Comparison of ENCODE assay signal across 28 mouse cellular contexts in genomic region chr6:89068286-89068685, GRCm38 (mm10).
DNase-seq lines count a peak whose midpoint lies in the region; ATAC-seq and TF ChIP-seq lines count a peak whose summit lies in the region.
"Had no signal": no experiment of that assay in that cellular context is flagged by ENCODE, and none has a peak within 500 bp of the region (broad histone marks: within the 10 kb centered on the region; RNA-seq: fewer than 3 reads in every experiment).

No protein-coding gene starts in this region.

- H3K36me3 ChIP-seq in stomach, embryonic 15.5 days = no peaks in the 10 kb centered on the region
- H3K36me3 ChIP-seq in stomach, postnatal 0 days (ENCODE audit: control insufficient read depth, insufficient read depth, low read length) = no peaks in the 10 kb centered on the region
- no peaks in the 10 kb centered on the region for H3K36me3 ChIP-seq in kidney, adult 2 months (ENCODE audit: control insufficient read depth, insufficient read depth, low read length)
- H3K36me3 ChIP-seq: embryonic facial prominence, embryonic 15.5 days; forebrain, embryonic 15.5 days; G1E; heart, embryonic 12.5 days; hindbrain, embryonic 10.5 days; intestine, embryonic 15.5 days; limb, embryonic 10.5 days; liver, embryonic 15.5 days; lung, embryonic 15.5 days; midbrain, embryonic 13.5 days had no signal

- no peak overlapping the region for H3K27ac ChIP-seq in stomach, embryonic 15.5 days
- no peak overlapping the region for H3K27ac ChIP-seq in stomach, postnatal 0 days (replicated peaks)
- no peak overlapping the region for H3K27ac ChIP-seq in kidney, adult 2 months (ENCODE audit: insufficient read depth, low read depth, low read length)
- H3K27ac ChIP-seq: embryonic facial prominence, embryonic 15.5 days; forebrain, embryonic 15.5 days; hindbrain, embryonic 10.5 days; intestine, embryonic 15.5 days; layer of hippocampus, adult 2 months; limb, embryonic 10.5 days; liver, embryonic 15.5 days; lung, embryonic 15.5 days had no signal

- no peak for TF ChIP-seq POLR2A in kidney, adult 2 months (IDR thresholded peaks at IDR 0.05; ENCODE audit: low read depth, low read length)

- no peak overlapping the region for H3K4me3 ChIP-seq in stomach, embryonic 15.5 days (replicated peaks)
- no peak overlapping the region for H3K4me3 ChIP-seq in stomach, postnatal 0 days (ENCODE audit: low read depth, low read length)
- no peak overlapping the region for H3K4me3 ChIP-seq in kidney, adult 2 months (ENCODE audit: insufficient read depth, low read depth, low read length)
- H3K4me3 ChIP-seq: embryonic facial prominence, embryonic 15.5 days; forebrain, embryonic 15.5 days; heart, embryonic 12.5 days; hindbrain, embryonic 10.5 days; intestine, embryonic 15.5 days; layer of hippocampus, adult 2 months; limb, embryonic 10.5 days; liver, embryonic 15.5 days; lung, embryonic 15.5 days; megakaryocyte, embryonic 14.5 days; midbrain, embryonic 13.5 days had no signal

- 95% methylated on average over 5 of the region's 5 CpGs for WGBS in stomach, embryonic 15.5 days
- 92% methylated on average over 5 of the region's 5 CpGs for WGBS in stomach, postnatal 0 days
- WGBS in kidney, adult 2 months = 95% methylated on average over 5 of the region's 5 CpGs

- no peak overlapping the region for H3K4me2 ChIP-seq in stomach, embryonic 15.5 days
- no peak overlapping the region for H3K4me2 ChIP-seq in stomach, postnatal 0 days (replicated peaks; ENCODE audit: low read depth)
- H3K4me2 ChIP-seq: embryonic facial prominence, embryonic 15.5 days; forebrain, embryonic 15.5 days; heart, embryonic 12.5 days; intestine, embryonic 15.5 days; liver, embryonic 15.5 days; lung, embryonic 15.5 days; midbrain, embryonic 13.5 days had no signal

- no peak for TF ChIP-seq CTCF in stomach, postnatal 0 days (IDR thresholded peaks at IDR 0.05; ENCODE audit: low read depth)
- TF ChIP-seq CTCF in kidney, adult 2 months (conservative IDR thresholded peaks at IDR 0.05; ENCODE audit: insufficient read depth, insufficient read length, low read depth, low read length) = no peak

- no peak for TF ChIP-seq EP300 in stomach, postnatal 0 days (optimal IDR thresholded peaks at IDR 0.05)

- H3K27me3 ChIP-seq in stomach, embryonic 15.5 days (replicated peaks) = no peaks in the 10 kb centered on the region
- no peaks in the 10 kb centered on the region for H3K27me3 ChIP-seq in stomach, postnatal 0 days (ENCODE audit: control insufficient read depth, insufficient read depth, low read length)
- no peaks in the 10 kb centered on the region for H3K27me3 ChIP-seq in kidney, adult 2 months (replicated peaks; ENCODE audit: control insufficient read depth, insufficient read depth, low read length)
- H3K27me3 ChIP-seq: embryonic facial prominence, embryonic 15.5 days; forebrain, embryonic 15.5 days; heart, embryonic 12.5 days; intestine, embryonic 15.5 days; liver, embryonic 15.5 days; lung, embryonic 15.5 days; megakaryocyte, embryonic 14.5 days; midbrain, embryonic 13.5 days had no signal

- no peak overlapping the region for H3K9ac ChIP-seq in stomach, embryonic 15.5 days
- H3K9ac ChIP-seq in stomach, postnatal 0 days (ENCODE audit: low read length) = no peak overlapping the region
- H3K9ac ChIP-seq: embryonic facial prominence, embryonic 15.5 days; forebrain, embryonic 15.5 days; heart, embryonic 12.5 days; intestine, embryonic 15.5 days; liver, embryonic 15.5 days; lung, embryonic 15.5 days; midbrain, embryonic 13.5 days had no signal

- ATAC-seq in stomach, embryonic 15.5 days (ENCODE audit: insufficient read depth, low FRiP score, low read depth) = peak; percentile 14; the same call in 1 of the 2 replicates
- no peak for ATAC-seq in stomach, postnatal 0 days (ENCODE audit: low FRiP score, low TSS enrichment)
- ATAC-seq: activated CD4-positive, CD25-positive, alpha-beta regulatory T cell, adult 4 months; forebrain, embryonic 15.5 days; intestine, embryonic 15.5 days; midbrain, embryonic 13.5 days had no signal

- DNase-seq in left cerebral cortex, adult 18-20 months (ENCODE audit: low spot score in 2 of 2) = peak; percentile 37 to 39
- DNase-seq in left cerebral cortex, adult 11 months (ENCODE audit: low spot score) = no peak
- no peak for DNase-seq in stomach, postnatal 0 days (ENCODE audit: low spot score)
- DNase-seq in NIH3T3 (ENCODE audit: low read depth) = peak; percentile 59
- no peak for DNase-seq in kidney, adult 2 months
- DNase-seq in thymus, postnatal 25 days = no peak
- DNase-seq: cerebellum, adult 8-10 months; gastrocnemius, postnatal 14 days; heart, adult 11 months; heart, postnatal 10 days; kidney, postnatal 25 days; liver; lung, postnatal 36 days; thymus, postnatal 14 days had no signal

- H3K4me1 ChIP-seq in stomach, embryonic 15.5 days = no peaks in the 10 kb centered on the region
- H3K4me1 ChIP-seq in stomach, postnatal 0 days (replicated peaks; ENCODE audit: control insufficient read depth, insufficient read depth) = no peaks in the 10 kb centered on the region
- no peaks in the 10 kb centered on the region for H3K4me1 ChIP-seq in kidney, adult 2 months (ENCODE audit: control insufficient read depth, insufficient read depth, low read length)
- H3K4me1 ChIP-seq: embryonic facial prominence, embryonic 15.5 days; forebrain, embryonic 15.5 days; heart, embryonic 12.5 days; intestine, embryonic 15.5 days; liver, embryonic 15.5 days; lung, embryonic 15.5 days; megakaryocyte, embryonic 14.5 days had no signal

- no peaks in the 10 kb centered on the region for H3K9me3 ChIP-seq in stomach, embryonic 15.5 days
- no peaks in the 10 kb centered on the region for H3K9me3 ChIP-seq in stomach, postnatal 0 days (ENCODE audit: control insufficient read depth, low read length)
- H3K9me3 ChIP-seq: embryonic facial prominence, embryonic 15.5 days; forebrain, embryonic 15.5 days; G1E; intestine, embryonic 15.5 days; limb, embryonic 10.5 days; liver, embryonic 15.5 days; lung, embryonic 15.5 days; midbrain, embryonic 13.5 days had no signal

Comparison
In these comparisons a context has a peak if more than half of its experiments do, and no peak if none do; other contexts are left out.
1. DNase-seq: peak in left cerebral cortex, adult 18-20 months (2 of 2) and NIH3T3 (single experiment); none in left cerebral cortex, adult 11 months (single experiment), stomach, postnatal 0 days (single experiment), kidney, adult 2 months (single experiment) and thymus, postnatal 25 days (single experiment).